Mouse (Mus musculus) liver, postnatal 0 days (tissue): ENCODE measurements around the gene Trappc3.

Experiments
- CTCF ChIP-seq: sonication (generic); IDR thresholded peaks from 2 replicates; pipeline ENCODE4 v1.5.1; 2016; ENCODE audit warnings: antibody characterized with exemption, low read depth
- EP300 ChIP-seq: IDR thresholded peaks from 2 replicates; pipeline ENCODE4 v1.6.1; 2016; ENCODE audit warnings: antibody characterized with exemption, low read depth, mild to moderate bottlenecking

GRCm38 (mm10) chr4:126217771-126218170, 44.4 kb upstream of the Trappc3 start:
- TF ChIP-seq CTCF = no peak
- TF ChIP-seq EP300 = no peak
